ENCODE assay signal across 19 mouse cellular contexts in genomic region chr13:13479986-13480385, GRCm38 (mm10). TPM values are rescaled to one million over a fixed set of nuclear protein-coding genes. Genes with fewer than 3 reads are reported as not detected.
DNase-seq lines count a peak whose midpoint lies in the region; ATAC-seq and TF ChIP-seq lines count a peak whose summit lies in the region.
"Had no signal": no experiment of that assay in that cellular context is flagged by ENCODE, and none has a peak within 500 bp of the region (broad histone marks: within the 10 kb centered on the region; RNA-seq: fewer than 3 reads in every experiment).

No protein-coding gene starts in this region.

- H3K4me2 ChIP-seq in forebrain, embryonic 12.5 days, result no peak overlapping the region
- no peak overlapping the region for H3K4me2 ChIP-seq in forebrain, embryonic 14.5 days (ENCODE audit: low read length)
- H3K4me2 ChIP-seq in midbrain, embryonic 12.5 days (replicated peaks), result no peak overlapping the region
- no peak overlapping the region for H3K4me2 ChIP-seq in midbrain, postnatal 0 days (ENCODE audit: low read depth, low read length, poor library complexity, severe bottlenecking)
- no peak overlapping the region for H3K4me2 ChIP-seq in limb, embryonic 12.5 days
- no peak overlapping the region for H3K4me2 ChIP-seq in stomach, postnatal 0 days (replicated peaks; ENCODE audit: low read depth)
- H3K4me2 ChIP-seq: heart, embryonic 15.5 days had no signal

- H3K27me3 ChIP-seq in forebrain, embryonic 12.5 days, result no peaks in the 10 kb centered on the region
- no peaks in the 10 kb centered on the region for H3K27me3 ChIP-seq in forebrain, embryonic 14.5 days (replicated peaks; ENCODE audit: control insufficient read depth, insufficient read depth, low read length)
- no peaks in the 10 kb centered on the region for H3K27me3 ChIP-seq in midbrain, embryonic 12.5 days
- no peaks in the 10 kb centered on the region for H3K27me3 ChIP-seq in midbrain, postnatal 0 days (ENCODE audit: insufficient read depth, low read length)
- H3K27me3 ChIP-seq in limb, embryonic 12.5 days, result no peaks in the 10 kb centered on the region
- H3K27me3 ChIP-seq in stomach, postnatal 0 days (ENCODE audit: control insufficient read depth, insufficient read depth, low read length), result no peaks in the 10 kb centered on the region
- no peaks in the 10 kb centered on the region for H3K27me3 ChIP-seq in thymus, adult 2 months (ENCODE audit: control insufficient read depth, insufficient read depth, low read length)
- H3K27me3 ChIP-seq: heart, embryonic 15.5 days had no signal

- 18% methylated on average over 2 of the region's 2 CpGs for WGBS in forebrain, embryonic 12.5 days
- WGBS in forebrain, embryonic 14.5 days, result 16% methylated on average over 2 of the region's 2 CpGs
- WGBS in midbrain, embryonic 12.5 days, result 18% methylated on average over 2 of the region's 2 CpGs
- WGBS in midbrain, postnatal 0 days, result 0% methylated on average over 2 of the region's 2 CpGs
- 8% methylated on average over 2 of the region's 2 CpGs for WGBS in limb, embryonic 12.5 days
- 22% methylated on average over 2 of the region's 2 CpGs for WGBS in stomach, postnatal 0 days
- WGBS in thymus, adult 2 months, result 61% methylated on average over 2 of the region's 2 CpGs

- H3K4me3 ChIP-seq in forebrain, embryonic 12.5 days (replicated peaks), result no peak overlapping the region
- H3K4me3 ChIP-seq in forebrain, embryonic 14.5 days (ENCODE audit: low read depth, low read length), result no peak overlapping the region
- no peak overlapping the region for H3K4me3 ChIP-seq in midbrain, embryonic 12.5 days
- no peak overlapping the region for H3K4me3 ChIP-seq in midbrain, postnatal 0 days (ENCODE audit: low read depth, low read length)
- H3K4me3 ChIP-seq in limb, embryonic 12.5 days (replicated peaks), result no peak overlapping the region
- no peak overlapping the region for H3K4me3 ChIP-seq in stomach, postnatal 0 days (ENCODE audit: low read depth, low read length)
- H3K4me3 ChIP-seq in thymus, adult 2 months (ENCODE audit: control insufficient read depth, insufficient read depth, low read length), result no peak overlapping the region
- H3K4me3 ChIP-seq: heart, embryonic 15.5 days had no signal

- TF ChIP-seq CTCF in midbrain, postnatal 0 days (IDR thresholded peaks at IDR 0.05), result no peak
- TF ChIP-seq CTCF in stomach, postnatal 0 days (IDR thresholded peaks at IDR 0.05; ENCODE audit: low read depth), result no peak
- TF ChIP-seq CTCF in thymus, adult 2 months (IDR thresholded peaks at IDR 0.05; ENCODE audit: borderline replicate concordance, control insufficient read depth, extremely low read depth, insufficient read depth, low read length, poor library complexity), result no peak

- TF ChIP-seq EP300 in stomach, postnatal 0 days (optimal IDR thresholded peaks at IDR 0.05), result no peak

- H3K36me3 ChIP-seq in forebrain, embryonic 12.5 days (replicated peaks), result no peaks in the 10 kb centered on the region
- H3K36me3 ChIP-seq in forebrain, embryonic 14.5 days (ENCODE audit: control insufficient read depth, insufficient read depth, low read length), result no peaks in the 10 kb centered on the region
- H3K36me3 ChIP-seq in midbrain, embryonic 12.5 days, result no peaks in the 10 kb centered on the region
- no peaks in the 10 kb centered on the region for H3K36me3 ChIP-seq in midbrain, postnatal 0 days (ENCODE audit: insufficient read depth, low read length)
- H3K36me3 ChIP-seq in limb, embryonic 12.5 days, result peaks cover 21% of the 10 kb centered on the region
- no peaks in the 10 kb centered on the region for H3K36me3 ChIP-seq in stomach, postnatal 0 days (ENCODE audit: control insufficient read depth, insufficient read depth, low read length)
- no peaks in the 10 kb centered on the region for H3K36me3 ChIP-seq in thymus, adult 2 months (ENCODE audit: control insufficient read depth, insufficient read depth, low read length)

- no peaks in the 10 kb centered on the region for H3K9me3 ChIP-seq in forebrain, embryonic 12.5 days
- H3K9me3 ChIP-seq in forebrain, embryonic 14.5 days (replicated peaks; ENCODE audit: control insufficient read depth, low read length), result no peaks in the 10 kb centered on the region
- no peaks in the 10 kb centered on the region for H3K9me3 ChIP-seq in midbrain, embryonic 12.5 days
- no peaks in the 10 kb centered on the region for H3K9me3 ChIP-seq in midbrain, postnatal 0 days (ENCODE audit: low read length)
- no peaks in the 10 kb centered on the region for H3K9me3 ChIP-seq in limb, embryonic 12.5 days
- no peaks in the 10 kb centered on the region for H3K9me3 ChIP-seq in stomach, postnatal 0 days (ENCODE audit: control insufficient read depth, low read length)
- H3K9me3 ChIP-seq: heart, embryonic 15.5 days had no signal

- TF ChIP-seq POLR2A in thymus, adult 2 months (IDR thresholded peaks at IDR 0.05; ENCODE audit: control insufficient read depth, extremely low read depth, insufficient read depth, low read length, poor library complexity), result no peak

- no peak overlapping the region for H3K9ac ChIP-seq in forebrain, embryonic 12.5 days
- H3K9ac ChIP-seq in forebrain, embryonic 14.5 days (ENCODE audit: low read length), result no peak overlapping the region
- H3K9ac ChIP-seq in midbrain, embryonic 12.5 days (replicated peaks), result no peak overlapping the region
- H3K9ac ChIP-seq in midbrain, postnatal 0 days (replicated peaks; ENCODE audit: low read length, poor library complexity, severe bottlenecking), result no peak overlapping the region
- H3K9ac ChIP-seq in limb, embryonic 12.5 days (replicated peaks), result no peak overlapping the region
- H3K9ac ChIP-seq in stomach, postnatal 0 days (ENCODE audit: low read length), result no peak overlapping the region
- H3K9ac ChIP-seq: heart, embryonic 15.5 days; liver, postnatal 0 days had no signal

- ATAC-seq in forebrain, embryonic 12.5 days (ENCODE audit: low FRiP score), result 0 out of 2 replicates have a peak, but pooled peaks have one; percentile 5
- no peak for ATAC-seq in forebrain, embryonic 14.5 days
- peak; percentile 54 for ATAC-seq in midbrain, embryonic 12.5 days (ENCODE audit: low FRiP score, low read depth)
- ATAC-seq in midbrain, postnatal 0 days (ENCODE audit: low FRiP score), result no peak
- ATAC-seq in limb, embryonic 12.5 days (ENCODE audit: insufficient number of reproducible peaks, insufficient read depth, low FRiP score, low TSS enrichment, low read depth), result 0 out of 2 replicates have a peak, but pooled peaks have one; percentile 17
- ATAC-seq in stomach, postnatal 0 days (ENCODE audit: low FRiP score, low TSS enrichment), result 0 out of 2 replicates have a peak, but pooled peaks have one; percentile 42
- ATAC-seq: activated CD4-positive, CD25-positive, alpha-beta regulatory T cell, adult 4 months; forebrain, embryonic 16.5 days; liver, postnatal 0 days had no signal

- H3K27ac ChIP-seq in forebrain, embryonic 12.5 days, result no peak overlapping the region
- H3K27ac ChIP-seq in forebrain, embryonic 14.5 days (ENCODE audit: low read depth, low read length), result no peak overlapping the region
- no peak overlapping the region for H3K27ac ChIP-seq in midbrain, embryonic 12.5 days (replicated peaks)
- no peak overlapping the region for H3K27ac ChIP-seq in midbrain, postnatal 0 days (ENCODE audit: low read depth, low read length)
- no peak overlapping the region for H3K27ac ChIP-seq in limb, embryonic 12.5 days
- no peak overlapping the region for H3K27ac ChIP-seq in stomach, postnatal 0 days (replicated peaks)
- no peak overlapping the region for H3K27ac ChIP-seq in thymus, adult 2 months (ENCODE audit: control insufficient read depth, insufficient read depth, low read length)

- DNase-seq in forebrain, embryonic 14.5 days (ENCODE audit: low spot score), result no peak
- DNase-seq in midbrain, postnatal 0 days (ENCODE audit: low spot score), result no peak
- DNase-seq in stomach, postnatal 0 days (ENCODE audit: low spot score), result no peak
- DNase-seq in lung, postnatal 10 days, result no peak
- DNase-seq in thymus, adult 2 months, result no peak
- DNase-seq: adrenal gland, postnatal 14 days; cerebellum, adult 18-20 months; kidney, adult 18-20 months; kidney, postnatal 14 days; liver; liver, postnatal 0 days; lung, postnatal 36 days; thymus, adult 18-20 months had no signal

- H3K4me1 ChIP-seq in forebrain, embryonic 12.5 days, result peaks cover 16% of the 10 kb centered on the region
- H3K4me1 ChIP-seq in forebrain, embryonic 14.5 days (ENCODE audit: control insufficient read depth, insufficient read depth, low read length), result no peaks in the 10 kb centered on the region
- H3K4me1 ChIP-seq in midbrain, embryonic 12.5 days, result peaks cover 16% of the 10 kb centered on the region; the same call in 1 of the 2 replicates
- H3K4me1 ChIP-seq in midbrain, postnatal 0 days (ENCODE audit: insufficient read depth, low read length), result no peaks in the 10 kb centered on the region
- no peaks in the 10 kb centered on the region for H3K4me1 ChIP-seq in limb, embryonic 12.5 days (replicated peaks)
- no peaks in the 10 kb centered on the region for H3K4me1 ChIP-seq in stomach, postnatal 0 days (replicated peaks; ENCODE audit: control insufficient read depth, insufficient read depth)
- no peaks in the 10 kb centered on the region; the same call in 1 of the 2 replicates for H3K4me1 ChIP-seq in thymus, adult 2 months (replicated peaks; ENCODE audit: control insufficient read depth, insufficient read depth, low read length)
- H3K4me1 ChIP-seq: heart, embryonic 15.5 days had no signal

RNA-seq across cellular contexts. Expression of gene Nid1, which starts 42.6 kb away (rescaled TPM):
- 32.0 and 32.4 TPM in 2 replicates for polyA plus RNA-seq in forebrain, embryonic 12.5 days (2016; fragmentation: Nextera tagmentation; extraction: Ambion mirVana)
- 20.8 and 23.5 TPM in 2 replicates for polyA plus RNA-seq in forebrain, embryonic 14.5 days (2014; fragmentation: Nextera tagmentation; extraction: Ambion mirVana)
- 48.6 and 51.8 TPM in 2 replicates for polyA plus RNA-seq in midbrain, embryonic 12.5 days (2016; fragmentation: Nextera tagmentation; extraction: Ambion mirVana)
- 63.0 and 70.6 TPM in 2 replicates for total RNA-seq in midbrain, postnatal 0 days (2014; rRNA removed)
- 27.3 and 31.2 TPM in 2 replicates for polyA plus RNA-seq in midbrain, postnatal 0 days (2015; fragmentation: Nextera tagmentation; extraction: Ambion mirVana)
- 27.0 and 46.0 TPM in 2 replicates for polyA plus RNA-seq in limb, embryonic 12.5 days (2016; fragmentation: Nextera tagmentation; extraction: Ambion mirVana)
- 36.2 and 42.6 TPM in 2 replicates for polyA plus RNA-seq in stomach, postnatal 0 days (2015; fragmentation: Nextera tagmentation; extraction: Ambion mirVana)
- 15.8 and 19.0 TPM in 2 replicates for polyA plus RNA-seq in thymus, adult 2 months (2012; rRNA removed)
- polyA plus RNA-seq: activated CD4-positive, CD25-positive, alpha-beta regulatory T cell, adult 4 months had no signal

Comparison
In these comparisons a context has a peak if more than half of its experiments do, and no peak if none do; other contexts are left out.
1. ATAC-seq: peak in forebrain, embryonic 12.5 days (single experiment), midbrain, embryonic 12.5 days (single experiment), limb, embryonic 12.5 days (single experiment) and stomach, postnatal 0 days (single experiment); none in forebrain, embryonic 14.5 days (single experiment) and midbrain, postnatal 0 days (single experiment).